Comparison of ENCODE assay signal across 27 mouse cellular contexts in genomic region chr12:99643016-99643415, GRCm38 (mm10).
DNase-seq lines count a peak whose midpoint lies in the region; ATAC-seq and TF ChIP-seq lines count a peak whose summit lies in the region.
"Had no signal": no experiment of that assay in that cellular context is flagged by ENCODE, and none has a peak within 500 bp of the region (broad histone marks: within the 10 kb centered on the region; RNA-seq: fewer than 3 reads in every experiment).

No protein-coding gene starts in this region.

- no peak overlapping the region for H3K4me3 ChIP-seq in midbrain, embryonic 11.5 days (ENCODE audit: low read depth, low read length)
- H3K4me3 ChIP-seq in midbrain, embryonic 14.5 days (replicated peaks; ENCODE audit: low read depth, low read length) = no peak overlapping the region
- no peak overlapping the region for H3K4me3 ChIP-seq in MEL (ENCODE audit: control insufficient read depth in 1 of 2, insufficient read depth in 1 of 2, low read depth in 2 of 2, low read length in 2 of 2)
- H3K4me3 ChIP-seq: embryonic facial prominence, embryonic 10.5 days; embryonic facial prominence, embryonic 13.5 days; erythroblast, embryonic 14.5 days; forebrain, embryonic 13.5 days had no signal

- no peak overlapping the region for H3K9ac ChIP-seq in midbrain, embryonic 11.5 days (ENCODE audit: low read length)
- no peak overlapping the region for H3K9ac ChIP-seq in midbrain, embryonic 14.5 days (replicated peaks; ENCODE audit: low read length)
- H3K9ac ChIP-seq in MEL (ENCODE audit: control insufficient read depth, low read depth, low read length, poor library complexity, severe bottlenecking) = no peak overlapping the region
- H3K9ac ChIP-seq: embryonic facial prominence, embryonic 13.5 days; forebrain, embryonic 13.5 days; forebrain, postnatal 0 days; hindbrain, embryonic 14.5 days had no signal

- no peak overlapping the region for H3K4me2 ChIP-seq in midbrain, embryonic 11.5 days
- no peak overlapping the region for H3K4me2 ChIP-seq in midbrain, embryonic 14.5 days (ENCODE audit: low read length)
- H3K4me2 ChIP-seq: embryonic facial prominence, embryonic 13.5 days; forebrain, embryonic 13.5 days; heart, embryonic 11.5 days; hindbrain, embryonic 14.5 days had no signal

- no peaks in the 10 kb centered on the region for H3K36me3 ChIP-seq in midbrain, embryonic 11.5 days (ENCODE audit: control insufficient read depth, insufficient read depth, low read length)
- no peaks in the 10 kb centered on the region for H3K36me3 ChIP-seq in midbrain, embryonic 14.5 days (ENCODE audit: control insufficient read depth, insufficient read depth, low read length)
- H3K36me3 ChIP-seq in MEL (ENCODE audit: control insufficient read depth in 1 of 2, insufficient read depth in 2 of 2, low read length in 2 of 2) = peaks cover 0 to 11% of the 10 kb centered on the region in 2 experiments; a peak in 2 of 4 replicates

- H3K27me3 ChIP-seq in midbrain, embryonic 11.5 days (ENCODE audit: control insufficient read depth, insufficient read depth, low read length) = no peaks in the 10 kb centered on the region
- H3K27me3 ChIP-seq in midbrain, embryonic 14.5 days (ENCODE audit: control insufficient read depth, insufficient read depth, low read length) = no peaks in the 10 kb centered on the region
- H3K27me3 ChIP-seq in MEL (ENCODE audit: control insufficient read depth in 1 of 2, insufficient read depth in 2 of 2, low read length in 2 of 2) = no peaks in the 10 kb centered on the region
- H3K27me3 ChIP-seq: embryonic facial prominence, embryonic 13.5 days; forebrain, embryonic 13.5 days had no signal

- no peak for TF ChIP-seq CTCF in MEL (IDR thresholded peaks at IDR 0.05 in 2 of 3, conservative IDR thresholded peaks at IDR 0.05 in 1 of 3; ENCODE audit: control insufficient read depth in 1 of 3, insufficient read depth in 1 of 3, low read depth in 2 of 3, low read length in 3 of 3, poor library complexity in 1 of 3, severe bottlenecking in 1 of 3)

- WGBS in midbrain, embryonic 11.5 days = 98% methylated on average over 16 of the region's 16 CpGs
- 97% methylated on average over 16 of the region's 16 CpGs for WGBS in midbrain, embryonic 14.5 days

- H3K27ac ChIP-seq in midbrain, embryonic 11.5 days (ENCODE audit: low read depth, low read length) = no peak overlapping the region
- no peak overlapping the region for H3K27ac ChIP-seq in midbrain, embryonic 14.5 days (replicated peaks; ENCODE audit: low read depth, low read length)
- H3K27ac ChIP-seq in MEL (ENCODE audit: control insufficient read depth, low read depth, low read length) = peak overlapping the region; percentile 26; the same call in 1 of the 2 replicates
- H3K27ac ChIP-seq: embryonic facial prominence, embryonic 10.5 days; embryonic facial prominence, embryonic 13.5 days; forebrain, embryonic 13.5 days; hindbrain, embryonic 14.5 days; hindbrain, postnatal 0 days had no signal

- ATAC-seq in midbrain, embryonic 11.5 days (ENCODE audit: low FRiP score) = no peak
- ATAC-seq in midbrain, embryonic 14.5 days (ENCODE audit: low FRiP score, low TSS enrichment) = no peak
- ATAC-seq: activated CD4-positive, CD25-positive, alpha-beta regulatory T cell, adult 4 months; CD4-positive, CD25-positive, alpha-beta regulatory T cell, adult 4 months; forebrain, embryonic 13.5 days; forebrain, postnatal 0 days; hindbrain, postnatal 0 days; inflammation-experienced regulatory T-cells, adult 6 months had no signal

- TF ChIP-seq RAD21 in MEL (IDR thresholded peaks at IDR 0.05; ENCODE audit: low read depth, low read length) = no peak

- peaks cover 20% of the 10 kb centered on the region for H3K4me1 ChIP-seq in midbrain, embryonic 11.5 days (ENCODE audit: control insufficient read depth, insufficient read depth, low read length)
- H3K4me1 ChIP-seq in midbrain, embryonic 14.5 days (ENCODE audit: control insufficient read depth, insufficient read depth, low read length) = peaks cover 20% of the 10 kb centered on the region
- peaks cover 4 to 19% of the 10 kb centered on the region in 2 experiments for H3K4me1 ChIP-seq in MEL (ENCODE audit: control insufficient read depth in 1 of 2, insufficient read depth in 2 of 2, low read length in 2 of 2)

- DNase-seq in heart, adult 11 months = peak; percentile 87
- DNase-seq in heart, adult 18-20 months = no peak
- peak; percentile 53 for DNase-seq in midbrain, embryonic 11.5 days (ENCODE audit: low spot score, missing footprints)
- DNase-seq in midbrain, embryonic 14.5 days = no peak
- DNase-seq in MEL (ENCODE audit: low read depth, low spot score) = no peak
- DNase-seq in cerebellum, adult 11 months = no peak
- no peak for DNase-seq in adrenal gland, adult 8-10 months
- DNase-seq: adrenal gland, postnatal 10 days; adrenal gland, postnatal 36 days; cerebellum, adult 11-12 months; cerebellum, adult 8-10 months; cerebellum, postnatal 10 days; cerebellum, postnatal 36 days; embryo, embryonic 11 days; forebrain, postnatal 0 days; gastrocnemius, postnatal 25 days; kidney, adult 11 months had no signal

- no peaks in the 10 kb centered on the region for H3K79me2 ChIP-seq in MEL (ENCODE audit: control insufficient read depth, insufficient read depth, low read length, poor library complexity)

- H3K9me3 ChIP-seq in midbrain, embryonic 11.5 days (ENCODE audit: control insufficient read depth, low read length) = peaks cover 13% of the 10 kb centered on the region
- peaks cover 17% of the 10 kb centered on the region for H3K9me3 ChIP-seq in midbrain, embryonic 14.5 days (ENCODE audit: control insufficient read depth, low read length)
- no peaks in the 10 kb centered on the region for H3K9me3 ChIP-seq in MEL (replicated peaks; ENCODE audit: insufficient read depth, low read length)

- TF ChIP-seq EP300 in MEL (IDR thresholded peaks at IDR 0.05; ENCODE audit: low read depth in 1 of 2, low read length in 2 of 2) = no peak

- TF ChIP-seq POLR2A in MEL (IDR thresholded peaks at IDR 0.05; ENCODE audit: control insufficient read depth in 1 of 2, insufficient read depth in 1 of 2, low read depth in 1 of 2, low read length in 2 of 2, poor library complexity in 1 of 2) = no peak

TF ChIP-seq in MEL, 35 proteins besides CTCF, POLR2A, EP300 and RAD21:
- TF ChIP-seq TAL1 (IDR thresholded peaks at IDR 0.05; ENCODE audit: low read length) = no peak
- TF ChIP-seq MYB (IDR thresholded peaks at IDR 0.05; ENCODE audit: low read depth, low read length) = no peak
- TF ChIP-seq MAZ (IDR thresholded peaks at IDR 0.05; ENCODE audit: low read depth, low read length) = no peak
- TF ChIP-seq ZKSCAN1 (IDR thresholded peaks at IDR 0.05; ENCODE audit: low read depth, low read length) = no peak
- TF ChIP-seq ETS1 (IDR thresholded peaks at IDR 0.05; ENCODE audit: low read depth, low read length) = no peak
- no peak for TF ChIP-seq BHLHE40 (IDR thresholded peaks at IDR 0.05; ENCODE audit: borderline replicate concordance, low read depth, low read length)
- TF ChIP-seq MYC (IDR thresholded peaks at IDR 0.05; ENCODE audit: low read depth, low read length) = no peak
- no peak for TF ChIP-seq USF1 (IDR thresholded peaks at IDR 0.05; ENCODE audit: low read depth, low read length)
- no peak for TF ChIP-seq POLR2AphosphoS5 (IDR thresholded peaks at IDR 0.05; ENCODE audit: borderline replicate concordance, low read depth, low read length)
- no peak for TF ChIP-seq MAFK (IDR thresholded peaks at IDR 0.05; ENCODE audit: borderline replicate concordance, low read depth, low read length)
- TF ChIP-seq ELF1 (IDR thresholded peaks at IDR 0.05; ENCODE audit: low read depth, low read length) = no peak
- TF ChIP-seq ZMIZ1 (IDR thresholded peaks at IDR 0.05; ENCODE audit: low read depth, low read length) = no peak

Comparison
In these comparisons a context has a peak if more than half of its experiments do, and no peak if none do; other contexts are left out.
1. DNase-seq: peak in heart, adult 11 months (single experiment) and midbrain, embryonic 11.5 days (single experiment); none in heart, adult 18-20 months (0 of 2), midbrain, embryonic 14.5 days (single experiment), MEL (single experiment), cerebellum, adult 11 months (single experiment) and adrenal gland, adult 8-10 months (single experiment).